Comparison of ENCODE assay signal across 18 mouse cellular contexts in genomic region chr9:96142499-96142898, GRCm38 (mm10). TPM values are rescaled to one million over a fixed set of nuclear protein-coding genes. Genes with fewer than 3 reads are reported as not detected.
DNase-seq lines count a peak whose midpoint lies in the region; ATAC-seq and TF ChIP-seq lines count a peak whose summit lies in the region.
"Had no signal": no experiment of that assay in that cellular context is flagged by ENCODE, and none has a peak within 500 bp of the region (broad histone marks: within the 10 kb centered on the region; RNA-seq: fewer than 3 reads in every experiment).

No protein-coding gene starts in this region.

- no peak overlapping the region for H3K4me3 ChIP-seq in forebrain, postnatal 0 days (ENCODE audit: low read depth, low read length)
- H3K4me3 ChIP-seq in forebrain, embryonic 11.5 days (ENCODE audit: low read depth, low read length) = no peak overlapping the region
- no peak overlapping the region for H3K4me3 ChIP-seq in kidney, embryonic 16.5 days (ENCODE audit: low read length)
- H3K4me3 ChIP-seq: embryonic facial prominence, embryonic 13.5 days; forebrain, embryonic 13.5 days; heart, embryonic 13.5 days; hindbrain, embryonic 15.5 days had no signal

- H3K27ac ChIP-seq in forebrain, postnatal 0 days (ENCODE audit: low read depth, low read length) = no peak overlapping the region
- no peak overlapping the region for H3K27ac ChIP-seq in forebrain, embryonic 11.5 days (ENCODE audit: low read depth, low read length)
- no peak overlapping the region for H3K27ac ChIP-seq in kidney, embryonic 16.5 days (ENCODE audit: low read length)
- H3K27ac ChIP-seq: embryonic facial prominence, embryonic 13.5 days; forebrain, embryonic 13.5 days; heart, embryonic 13.5 days; hindbrain, embryonic 15.5 days had no signal

- 54% methylated on average over 6 of the region's 6 CpGs for WGBS in forebrain, postnatal 0 days
- WGBS in forebrain, embryonic 11.5 days = 77% methylated on average over 6 of the region's 6 CpGs
- WGBS in kidney, embryonic 16.5 days = 43% methylated on average over 6 of the region's 6 CpGs

- no peak overlapping the region for H3K9ac ChIP-seq in forebrain, postnatal 0 days
- H3K9ac ChIP-seq in forebrain, embryonic 11.5 days (ENCODE audit: low read length) = no peak overlapping the region
- no peak overlapping the region for H3K9ac ChIP-seq in kidney, embryonic 16.5 days (replicated peaks; ENCODE audit: low read length)
- H3K9ac ChIP-seq: embryonic facial prominence, embryonic 13.5 days; forebrain, embryonic 13.5 days; heart, embryonic 13.5 days; hindbrain, embryonic 15.5 days had no signal

- H3K27me3 ChIP-seq in forebrain, postnatal 0 days (ENCODE audit: insufficient read depth, low read length) = no peaks in the 10 kb centered on the region
- no peaks in the 10 kb centered on the region for H3K27me3 ChIP-seq in forebrain, embryonic 11.5 days (ENCODE audit: control insufficient read depth, insufficient read depth, low read length)
- H3K27me3 ChIP-seq in kidney, embryonic 16.5 days (ENCODE audit: insufficient read depth, low read length) = no peaks in the 10 kb centered on the region
- H3K27me3 ChIP-seq: embryonic facial prominence, embryonic 13.5 days; forebrain, embryonic 13.5 days; heart, embryonic 13.5 days; hindbrain, embryonic 15.5 days had no signal

- peak; percentile 35 for DNase-seq in forebrain, postnatal 0 days
- DNase-seq in forebrain, embryonic 11.5 days (ENCODE audit: low spot score) = no peak
- no peak for DNase-seq in kidney, adult 18-20 months
- peak; percentile 35 to 41 for DNase-seq in right cerebral cortex, postnatal 10 days (ENCODE audit: low spot score in 2 of 2)
- DNase-seq in right cerebral cortex, postnatal 36 days (ENCODE audit: low spot score in 2 of 2) = no peak
- DNase-seq in B cell, adult 2 months = no peak
- no peak for DNase-seq in thymus, postnatal 4 days
- DNase-seq: adrenal gland, adult 8-10 months; cerebellum, adult 18-20 months; cerebellum, adult 9-11 months; cerebellum, postnatal 36 days; gastrocnemius, postnatal 14 days; heart, postnatal 36 days had no signal

- H3K4me1 ChIP-seq in forebrain, postnatal 0 days (ENCODE audit: insufficient read depth) = no peaks in the 10 kb centered on the region
- no peaks in the 10 kb centered on the region for H3K4me1 ChIP-seq in forebrain, embryonic 11.5 days (replicated peaks; ENCODE audit: control insufficient read depth, insufficient read depth, low read length)
- no peaks in the 10 kb centered on the region for H3K4me1 ChIP-seq in kidney, embryonic 16.5 days (ENCODE audit: insufficient read depth, low read length)
- H3K4me1 ChIP-seq: embryonic facial prominence, embryonic 13.5 days; forebrain, embryonic 13.5 days; hindbrain, embryonic 15.5 days had no signal

- H3K9me3 ChIP-seq in forebrain, postnatal 0 days (ENCODE audit: low read length) = no peaks in the 10 kb centered on the region
- no peaks in the 10 kb centered on the region for H3K9me3 ChIP-seq in forebrain, embryonic 11.5 days (ENCODE audit: control insufficient read depth, low read length)
- H3K9me3 ChIP-seq in kidney, embryonic 16.5 days (ENCODE audit: low read length) = no peaks in the 10 kb centered on the region
- H3K9me3 ChIP-seq: embryonic facial prominence, embryonic 13.5 days; forebrain, embryonic 13.5 days; heart, embryonic 13.5 days; hindbrain, embryonic 15.5 days had no signal

- TF ChIP-seq CTCF in forebrain, postnatal 0 days (IDR thresholded peaks at IDR 0.05; ENCODE audit: low read depth) = no peak

- H3K4me2 ChIP-seq in forebrain, postnatal 0 days (ENCODE audit: low read depth) = no peak overlapping the region
- H3K4me2 ChIP-seq in forebrain, embryonic 11.5 days (ENCODE audit: low read depth, low read length, severe bottlenecking) = no peak overlapping the region
- H3K4me2 ChIP-seq in kidney, embryonic 16.5 days (replicated peaks; ENCODE audit: low read depth, low read length) = no peak overlapping the region
- H3K4me2 ChIP-seq: embryonic facial prominence, embryonic 13.5 days; forebrain, embryonic 13.5 days; heart, embryonic 13.5 days; hindbrain, embryonic 15.5 days had no signal

- no peak for ATAC-seq in forebrain, postnatal 0 days
- no peak for ATAC-seq in forebrain, embryonic 11.5 days (replicated peaks; ENCODE audit: low FRiP score)
- ATAC-seq in kidney, embryonic 16.5 days (ENCODE audit: low FRiP score, low TSS enrichment) = peak; percentile 67; the same call in 1 of the 2 replicates
- ATAC-seq: forebrain, embryonic 13.5 days had no signal

- H3K36me3 ChIP-seq in forebrain, postnatal 0 days (ENCODE audit: insufficient read depth) = 0 out of 2 replicates have a peak, but pooled peaks cover 5% of the 10 kb centered on the region
- no peaks in the 10 kb centered on the region for H3K36me3 ChIP-seq in forebrain, embryonic 11.5 days (ENCODE audit: control insufficient read depth, insufficient read depth, low read length)
- peaks cover 6% of the 10 kb centered on the region; the same call in 1 of the 2 replicates for H3K36me3 ChIP-seq in kidney, embryonic 16.5 days (ENCODE audit: insufficient read depth, low read length)

RNA-seq across cellular contexts. Expression of gene Gk5, which starts 23.3 kb away (rescaled TPM):
- total RNA-seq in forebrain, postnatal 0 days (2014; rRNA removed) = 6.1 and 6.7 TPM in 2 replicates
- 1.2 and 2.4 TPM in 2 replicates for polyA plus RNA-seq in forebrain, postnatal 0 days (2015; fragmentation: Nextera tagmentation; extraction: Ambion mirVana)
- 2.7 and 3.9 TPM in 2 replicates for polyA plus RNA-seq in forebrain, embryonic 11.5 days (2014; fragmentation: Nextera tagmentation; extraction: Ambion mirVana)
- polyA plus RNA-seq in kidney, embryonic 16.5 days (2015; fragmentation: Nextera tagmentation; extraction: Ambion mirVana) = 5.6 and 5.9 TPM in 2 replicates

RNA-seq across cellular contexts. Expression of gene Tfdp2, which starts 53.6 kb away (rescaled TPM):
- 17.0 and 21.3 TPM in 2 replicates for total RNA-seq in forebrain, postnatal 0 days (2014; rRNA removed)
- 14.5 and 16.1 TPM in 2 replicates for polyA plus RNA-seq in forebrain, postnatal 0 days (2015; fragmentation: Nextera tagmentation; extraction: Ambion mirVana)
- polyA plus RNA-seq in forebrain, embryonic 11.5 days (2014; fragmentation: Nextera tagmentation; extraction: Ambion mirVana) = 70.5 and 81.4 TPM in 2 replicates
- 44.8 and 45.9 TPM in 2 replicates for polyA plus RNA-seq in kidney, embryonic 16.5 days (2015; fragmentation: Nextera tagmentation; extraction: Ambion mirVana)

Comparison
In these comparisons a context has a peak if more than half of its experiments do, and no peak if none do; other contexts are left out.
1. DNase-seq: peak in forebrain, postnatal 0 days (single experiment) and right cerebral cortex, postnatal 10 days (2 of 2); none in forebrain, embryonic 11.5 days (single experiment), kidney, adult 18-20 months (single experiment), right cerebral cortex, postnatal 36 days (0 of 2), B cell, adult 2 months (0 of 2) and thymus, postnatal 4 days (single experiment).